Mouse (Mus musculus) ES-E14 (cell line): ENCODE data around the gene Zzef1.

ENCODE experiments used
- CHD2 ChIP-seq: IDR thresholded peaks from 2 replicates; pipeline ENCODE4 v1.6.1; 2014; ENCODE audit warnings: mild to moderate bottlenecking, low read depth, low read length, inconsistent platforms
- HCFC1 ChIP-seq: IDR thresholded peaks from 2 replicates; pipeline ENCODE4 v1.6.1; 2012; ENCODE audit warnings: low read length, inconsistent platforms, borderline replicate concordance; ENCODE audit not compliant: insufficient read depth
- ZNF384 ChIP-seq: IDR thresholded peaks from 2 replicates; pipeline ENCODE4 v1.6.1; 2012; ENCODE audit warnings: low read depth, low read length, inconsistent platforms

DNA sequence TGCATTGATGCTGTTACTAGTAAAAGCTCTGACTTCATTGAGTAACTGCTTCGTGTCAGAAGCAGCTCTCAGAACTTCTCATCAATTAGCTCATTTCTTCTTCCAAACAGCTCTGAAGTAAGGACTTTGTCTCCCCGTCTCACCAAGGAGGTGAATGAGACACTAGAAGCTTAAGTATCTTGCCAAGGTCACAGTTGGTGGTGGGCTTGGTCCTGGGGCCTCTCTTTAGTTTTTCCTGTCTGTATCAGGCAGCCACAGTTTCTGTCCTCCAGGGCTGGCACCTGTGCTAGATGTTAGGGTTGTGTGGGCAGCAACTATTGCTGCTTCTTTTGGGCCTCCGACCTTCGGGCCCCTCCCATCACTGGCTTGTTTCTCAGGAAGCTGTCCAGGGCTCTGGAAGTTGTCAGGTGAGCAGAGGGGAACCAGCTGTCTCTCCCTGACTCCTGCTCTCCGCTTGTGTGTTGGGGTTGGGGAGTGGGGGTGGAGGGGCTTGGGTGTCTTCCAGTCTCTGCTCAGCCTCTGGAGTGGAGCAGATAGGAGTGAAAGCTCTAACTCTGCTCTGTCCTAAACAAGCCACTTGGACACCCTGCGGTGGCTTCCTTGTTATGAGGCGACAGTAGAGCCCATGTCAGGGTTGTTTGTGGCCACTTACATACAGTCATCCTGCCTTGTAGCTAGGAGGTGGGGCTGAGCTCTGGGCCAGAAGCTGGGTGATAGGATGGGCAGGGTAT lies 167.2 kb downstream of the Zzef1 start:
- TF ChIP-seq ZNF384 = no peak
- TF ChIP-seq CHD2 = no peak
- TF ChIP-seq HCFC1 = no peak
